Mouse (Mus musculus) inflammation-experienced regulatory T-cells, adult 16 weeks (primary cell): ENCODE data around the gene Nelfcd. TPM values are rescaled to one million over a fixed set of nuclear protein-coding genes. Genes with fewer than 3 reads are reported as not detected.

ENCODE experiments used
- polyA plus RNA-seq: library from polyadenylated mRNA; unstranded; fragments of 100-300 nt; shearing (Covaris generic); gene quantifications from one replicate; pipeline ENCODE4 v1.2.1, GENCODE M21; 2017

Nelfcd gene
- 87.4 TPM for polyA plus RNA-seq

GRCm38 (mm10) chr2:174415731-174416310 lies at the start of gene Nelfcd:
Gene Nelfcd, plus strand, starts transcription at chr2:174415804.

GRCm38 (mm10) chr2:174438737-174439449 lies 23.3 kb downstream of the Nelfcd start, which contains the start of gene Ctsz:
Gene Ctsz, minus strand, starts transcription at chr2:174439039.

DNA sequence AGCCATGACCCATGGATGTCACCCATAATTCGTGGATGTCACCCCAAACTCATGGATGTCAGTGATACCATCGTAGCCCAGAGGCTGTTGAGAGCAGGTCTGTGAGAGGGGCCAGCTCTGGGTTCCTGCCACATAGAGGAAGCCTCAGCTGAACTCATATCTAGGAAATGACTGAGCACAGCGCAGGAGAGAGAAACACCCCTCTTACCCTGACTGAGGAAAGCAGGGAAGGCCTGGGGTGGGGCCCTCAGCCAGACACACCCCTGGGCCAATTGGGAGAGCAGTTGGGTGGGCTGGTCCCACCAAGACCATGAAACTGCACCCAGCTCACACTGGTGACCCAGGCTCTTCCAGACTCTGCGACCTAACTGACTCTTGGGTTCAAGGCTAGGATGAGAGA lies 34.7 kb downstream of the Nelfcd start, which contains the start of gene Tubb1:
TSS of gene Tubb1 (plus strand) at position 343 of the 400 bp plus-strand sequence.

GRCm38 (mm10) chr2:174463789-174464523 lies 48.4 kb downstream of the Nelfcd start, which contains the start of gene Atp5e:
Gene Atp5e, minus strand, starts transcription at chr2:174464105.

DNA sequence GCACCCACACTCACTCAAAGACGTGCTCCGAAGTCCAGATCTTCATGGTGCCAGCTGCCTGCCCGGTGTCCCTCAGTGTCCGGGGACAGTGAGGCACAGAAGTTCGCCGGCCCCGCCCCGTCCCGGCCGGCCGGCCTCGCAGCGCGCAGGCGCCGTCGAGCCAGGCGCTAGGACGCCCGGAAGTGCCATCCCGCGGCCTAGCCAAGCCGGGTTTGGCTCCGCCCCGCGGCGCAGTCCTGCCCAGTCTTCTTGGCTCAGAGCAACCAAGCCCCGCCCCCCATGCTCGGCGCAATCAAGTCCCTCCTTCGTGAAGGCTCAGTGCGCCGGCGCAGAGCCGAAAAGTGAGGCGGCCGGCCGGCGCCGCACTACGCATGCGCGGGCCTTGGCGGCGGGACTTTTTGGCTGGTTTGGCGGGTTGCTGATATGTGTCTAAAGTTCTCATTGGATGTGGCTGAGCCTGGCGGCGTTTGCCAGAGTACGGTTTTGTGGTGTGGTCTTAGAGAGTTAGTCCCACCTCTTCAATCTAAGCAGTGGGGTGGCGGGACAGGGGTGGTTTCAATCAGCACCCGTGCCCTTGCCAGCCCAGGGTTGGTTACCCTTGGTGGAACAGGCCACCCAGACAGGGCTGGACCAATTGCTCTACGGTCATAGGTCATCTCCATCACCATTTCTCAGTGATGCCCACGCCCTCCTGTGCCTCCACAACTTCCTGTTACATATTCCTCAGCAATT lies 57.4 kb downstream of the Nelfcd start, which contains the start of gene Prelid3b:
TSS of gene Prelid3b (minus strand) at position 264 of the 732 bp plus-strand sequence.

Other genes with a start within 250 kb of the Nelfcd start
- 87.4 TPM for gene Gnas, start 131.5 kb upstream of the Nelfcd start, polyA plus RNA-seq
- gene Gm20721, start 69.1 kb upstream of the Nelfcd start, polyA plus RNA-seq = not detected
- gene Ctsz, start 23.2 kb downstream of the Nelfcd start, polyA plus RNA-seq = 147 TPM
- 0.21 TPM for gene Tubb1, start 34.9 kb downstream of the Nelfcd start, polyA plus RNA-seq
- gene Atp5e, start 48.3 kb downstream of the Nelfcd start, polyA plus RNA-seq = 455 TPM
- 94.2 TPM for gene Prelid3b, start 57.3 kb downstream of the Nelfcd start, polyA plus RNA-seq
- 19.6 TPM for gene Zfp831, start 227.7 kb downstream of the Nelfcd start, polyA plus RNA-seq